Mouse (Mus musculus) heart, adult 2 months (tissue): ENCODE measurements around the gene Ntrk3.

Experiments used
- CTCF ChIP-seq: fragments of 200-600 bp; IDR thresholded peaks from 2 replicates; pipeline ENCODE4 v1.8.1; 2022; ENCODE audit warnings: antibody characterized with exemption, mild to moderate bottlenecking, moderate library complexity
- EP300 ChIP-seq: fragments of 200-500 bp; IDR thresholded peaks from 2 replicates; pipeline ENCODE4 v1.6.1; 2011; ENCODE audit warnings: low read depth, low read length, control low read depth; ENCODE audit not compliant: insufficient read depth
- POLR2A ChIP-seq: fragments of 200-500 bp; IDR thresholded peaks from 2 replicates; pipeline ENCODE4 v1.6.1; 2011; ENCODE audit warnings: mild to moderate bottlenecking, low read depth, low read length, control low read depth; ENCODE audit not compliant: insufficient read depth

GRCm38 (mm10) chr7:78269506-78270250 is 468.1 kb downstream of the Ntrk3 start:
- TF ChIP-seq POLR2A (no peak), CTCF (no peak), EP300 (no peak)
